Mouse (Mus musculus) E14TG2a.4 (cell line): ENCODE results near the gene Ddx39b.

Experiments used
- CTCF ChIP-seq: conservative IDR thresholded peaks from 2 replicates; pipeline ENCODE4 v1.5.1; 2014; ENCODE audit warnings: low read length
- NANOG ChIP-seq: IDR thresholded peaks from 2 replicates; pipeline ENCODE4 v1.6.1; 2014; ENCODE audit warnings: borderline replicate concordance, low read length, mixed read lengths
- POU5F1 ChIP-seq: IDR thresholded peaks from 2 replicates; pipeline ENCODE4 v1.6.1; 2014; ENCODE audit warnings: low read length, borderline replicate concordance

DNA sequence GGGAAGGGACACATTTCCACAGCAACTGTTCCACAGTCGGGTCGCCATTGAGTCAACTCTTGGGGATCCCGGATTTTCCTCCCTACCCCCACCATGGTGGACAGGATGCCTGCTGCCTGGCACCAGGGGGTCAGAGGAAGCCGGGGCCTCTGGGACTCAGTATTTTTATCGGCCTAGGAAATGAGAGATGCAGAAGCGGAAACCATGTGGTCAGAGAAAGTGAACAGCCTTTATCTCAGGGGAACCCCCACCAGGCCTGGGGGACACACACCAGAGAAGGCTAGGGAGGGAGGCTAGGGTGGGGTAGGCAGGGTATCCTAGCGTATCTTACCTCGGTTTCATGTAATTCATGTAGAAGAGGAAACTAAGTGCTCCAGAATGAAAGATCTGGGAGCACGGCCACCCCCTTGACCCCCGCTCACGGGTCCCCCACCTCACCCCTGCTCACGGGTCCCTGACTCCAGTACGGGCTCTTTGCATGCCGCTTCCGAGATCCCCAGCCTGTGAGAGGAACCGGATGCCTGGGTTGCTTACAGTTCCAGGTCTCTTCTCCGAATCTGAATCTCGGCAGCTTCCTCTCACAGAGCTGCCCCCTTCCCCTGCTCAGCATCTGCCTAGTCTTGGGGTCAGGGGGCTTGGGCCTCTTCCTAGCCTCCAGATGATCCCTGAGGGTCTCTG is 22.9 kb upstream of the Ddx39b start:
- TF ChIP-seq CTCF = no peak
- no peak for TF ChIP-seq NANOG
- TF ChIP-seq POU5F1 = no peak
